Mouse (Mus musculus): ENCODE measurements around the gene Cyp24a1. TPM values are rescaled to one million over a fixed set of nuclear protein-coding genes. Genes with fewer than 3 reads are reported as not detected.

Cyp24a1 gene
- polyA plus RNA-seq, 1 experiment from 2014 or later = not detected

GRCm38 (mm10) chr2:170483914-170484313 lies 13.0 kb downstream of the Cyp24a1 start:
- Histone ChIP-seq H3K4me2 (replicated peaks; ENCODE audit: low read depth) (no peak overlapping the region), H3K27me3 (replicated peaks; ENCODE audit: control insufficient read depth, insufficient read depth, low read length) (peaks cover 14% of the 10 kb centered on the region; the same call in 1 of the 2 replicates), H3K27ac (ENCODE audit: low read depth, low read length) (no peak overlapping the region), H3K4me3 (ENCODE audit: low read depth, low read length) (no peak overlapping the region), H3K9ac (ENCODE audit: low read depth, low read length) (no peak overlapping the region), H3K4me1 (replicated peaks; ENCODE audit: control insufficient read depth, insufficient read depth, low read length) (no peaks in the 10 kb centered on the region), H3K36me3 (ENCODE audit: control insufficient read depth, insufficient read depth) (no peaks in the 10 kb centered on the region), H3K9me3 (ENCODE audit: control insufficient read depth) (no peaks in the 10 kb centered on the region)
- WGBS = 60% methylated on average over 11 of the region's 11 CpGs
- no peak for TF ChIP-seq CTCF (IDR thresholded peaks at IDR 0.05; ENCODE audit: low read depth)
- ATAC-seq = no peak

GRCm38 (mm10) chr2:170482019-170482540 lies 14.9 kb downstream of the Cyp24a1 start:
- Histone ChIP-seq H3K4me2 (replicated peaks; ENCODE audit: low read depth) (no peak overlapping the region), H3K36me3 (ENCODE audit: control insufficient read depth, insufficient read depth) (no peaks in the 10 kb centered on the region), H3K27me3 (replicated peaks; ENCODE audit: control insufficient read depth, insufficient read depth, low read length) (0 out of 2 replicates have a peak, but pooled peaks cover 6% of the 10 kb centered on the region), H3K27ac (ENCODE audit: low read depth, low read length) (no peak overlapping the region), H3K9me3 (ENCODE audit: control insufficient read depth) (no peaks in the 10 kb centered on the region), H3K9ac (ENCODE audit: low read depth, low read length) (no peak overlapping the region), H3K4me3 (ENCODE audit: low read depth, low read length) (no peak overlapping the region), H3K4me1 (replicated peaks; ENCODE audit: control insufficient read depth, insufficient read depth, low read length) (no peaks in the 10 kb centered on the region)
- 59% methylated on average over 10 of the region's 10 CpGs for WGBS
- TF ChIP-seq CTCF (IDR thresholded peaks at IDR 0.05; ENCODE audit: low read depth) = no peak
- ATAC-seq = no peak

GRCm38 (mm10) chr2:170476643-170477042 lies 20.3 kb downstream of the Cyp24a1 start:
- no peak for ATAC-seq
- no peak for TF ChIP-seq CTCF (IDR thresholded peaks at IDR 0.05; ENCODE audit: low read depth)
- Histone ChIP-seq H3K9me3 (ENCODE audit: control insufficient read depth) (no peaks in the 10 kb centered on the region), H3K4me1 (replicated peaks; ENCODE audit: control insufficient read depth, insufficient read depth, low read length) (no peaks in the 10 kb centered on the region), H3K9ac (ENCODE audit: low read depth, low read length) (no peak overlapping the region), H3K4me2 (replicated peaks; ENCODE audit: low read depth) (no peak overlapping the region), H3K27ac (ENCODE audit: low read depth, low read length) (no peak overlapping the region), H3K4me3 (ENCODE audit: low read depth, low read length) (no peak overlapping the region), H3K36me3 (ENCODE audit: control insufficient read depth, insufficient read depth) (no peaks in the 10 kb centered on the region), H3K27me3 (replicated peaks; ENCODE audit: control insufficient read depth, insufficient read depth, low read length) (no peaks in the 10 kb centered on the region)
- WGBS = 65% methylated on average over 8 of the region's 8 CpGs

GRCm38 (mm10) chr2:170476215-170476614 lies 20.7 kb downstream of the Cyp24a1 start:
- Histone ChIP-seq H3K9ac (ENCODE audit: low read depth, low read length) (no peak overlapping the region), H3K27ac (ENCODE audit: low read depth, low read length) (no peak overlapping the region), H3K4me3 (ENCODE audit: low read depth, low read length) (no peak overlapping the region), H3K4me2 (replicated peaks; ENCODE audit: low read depth) (no peak overlapping the region), H3K27me3 (replicated peaks; ENCODE audit: control insufficient read depth, insufficient read depth, low read length) (no peaks in the 10 kb centered on the region), H3K9me3 (ENCODE audit: control insufficient read depth) (no peaks in the 10 kb centered on the region), H3K4me1 (replicated peaks; ENCODE audit: control insufficient read depth, insufficient read depth, low read length) (no peaks in the 10 kb centered on the region), H3K36me3 (ENCODE audit: control insufficient read depth, insufficient read depth) (no peaks in the 10 kb centered on the region)
- ATAC-seq = no peak
- 82% methylated on average over 11 of the region's 11 CpGs for WGBS
- TF ChIP-seq CTCF (IDR thresholded peaks at IDR 0.05; ENCODE audit: low read depth) = peak; percentile 57

GRCm38 (mm10) chr2:170475164-170475563 lies 21.8 kb downstream of the Cyp24a1 start:
- Histone ChIP-seq H3K27ac (ENCODE audit: low read depth, low read length) (no peak overlapping the region), H3K4me2 (replicated peaks; ENCODE audit: low read depth) (no peak overlapping the region), H3K4me1 (replicated peaks; ENCODE audit: control insufficient read depth, insufficient read depth, low read length) (no peaks in the 10 kb centered on the region), H3K27me3 (replicated peaks; ENCODE audit: control insufficient read depth, insufficient read depth, low read length) (no peaks in the 10 kb centered on the region), H3K9ac (ENCODE audit: low read depth, low read length) (no peak overlapping the region), H3K36me3 (ENCODE audit: control insufficient read depth, insufficient read depth) (no peaks in the 10 kb centered on the region), H3K4me3 (ENCODE audit: low read depth, low read length) (no peak overlapping the region), H3K9me3 (ENCODE audit: control insufficient read depth) (no peaks in the 10 kb centered on the region)
- TF ChIP-seq CTCF (IDR thresholded peaks at IDR 0.05; ENCODE audit: low read depth) = no peak
- ATAC-seq = no peak
- 84% methylated on average over 3 of the region's 3 CpGs for WGBS

GRCm38 (mm10) chr2:170474125-170474524 lies 22.8 kb downstream of the Cyp24a1 start:
- no peaks in the 10 kb centered on the region for H3K36me3 ChIP-seq (ENCODE audit: control insufficient read depth, insufficient read depth)
- no peaks in the 10 kb centered on the region for H3K4me1 ChIP-seq (replicated peaks; ENCODE audit: control insufficient read depth, insufficient read depth, low read length)
- ATAC-seq = no peak
- H3K4me2 ChIP-seq (replicated peaks; ENCODE audit: low read depth) = no peak overlapping the region
- H3K9me3 ChIP-seq (ENCODE audit: control insufficient read depth) = no peaks in the 10 kb centered on the region
- no peak for TF ChIP-seq CTCF (IDR thresholded peaks at IDR 0.05; ENCODE audit: low read depth)
- 93% methylated on average over 5 of the region's 5 CpGs for WGBS
- no peaks in the 10 kb centered on the region for H3K27me3 ChIP-seq (replicated peaks; ENCODE audit: control insufficient read depth, insufficient read depth, low read length)
- H3K27ac ChIP-seq (ENCODE audit: low read depth, low read length) = no peak overlapping the region
- no peak overlapping the region for H3K9ac ChIP-seq (ENCODE audit: low read depth, low read length)
- H3K4me3 ChIP-seq (ENCODE audit: low read depth, low read length) = no peak overlapping the region

GRCm38 (mm10) chr2:170470591-170470990 lies 26.4 kb downstream of the Cyp24a1 start:
- no peaks in the 10 kb centered on the region for H3K9me3 ChIP-seq (ENCODE audit: control insufficient read depth)
- no peak overlapping the region for H3K4me2 ChIP-seq (replicated peaks; ENCODE audit: low read depth)
- no peaks in the 10 kb centered on the region for H3K36me3 ChIP-seq (ENCODE audit: control insufficient read depth, insufficient read depth)
- no peaks in the 10 kb centered on the region for H3K27me3 ChIP-seq (replicated peaks; ENCODE audit: control insufficient read depth, insufficient read depth, low read length)
- H3K4me3 ChIP-seq (ENCODE audit: low read depth, low read length) = no peak overlapping the region
- WGBS = 68% methylated on average over 5 of the region's 5 CpGs
- TF ChIP-seq CTCF (IDR thresholded peaks at IDR 0.05; ENCODE audit: low read depth) = no peak
- ATAC-seq = no peak
- no peak overlapping the region for H3K27ac ChIP-seq (ENCODE audit: low read depth, low read length)
- no peak overlapping the region for H3K9ac ChIP-seq (ENCODE audit: low read depth, low read length)
- H3K4me1 ChIP-seq (replicated peaks; ENCODE audit: control insufficient read depth, insufficient read depth, low read length) = no peaks in the 10 kb centered on the region
